Mouse (Mus musculus) lung, adult 2 months (tissue): Measurements from ENCODE around the gene Dcps.

Source experiments
- CTCF ChIP-seq: fragments of 200-500 bp; IDR thresholded peaks from 2 replicates; pipeline ENCODE4 v1.5.1; 2011; ENCODE audit warnings: mild to moderate bottlenecking, low read length, control low read depth; ENCODE audit not compliant: insufficient read depth
- POLR2A ChIP-seq: fragments of 200-500 bp; IDR thresholded peaks from 2 replicates; pipeline ENCODE4 v1.6.1; 2011; ENCODE audit warnings: low read depth, mild to moderate bottlenecking, control low read depth, low read length, borderline replicate concordance; ENCODE audit errors: extremely low read depth

DNA sequence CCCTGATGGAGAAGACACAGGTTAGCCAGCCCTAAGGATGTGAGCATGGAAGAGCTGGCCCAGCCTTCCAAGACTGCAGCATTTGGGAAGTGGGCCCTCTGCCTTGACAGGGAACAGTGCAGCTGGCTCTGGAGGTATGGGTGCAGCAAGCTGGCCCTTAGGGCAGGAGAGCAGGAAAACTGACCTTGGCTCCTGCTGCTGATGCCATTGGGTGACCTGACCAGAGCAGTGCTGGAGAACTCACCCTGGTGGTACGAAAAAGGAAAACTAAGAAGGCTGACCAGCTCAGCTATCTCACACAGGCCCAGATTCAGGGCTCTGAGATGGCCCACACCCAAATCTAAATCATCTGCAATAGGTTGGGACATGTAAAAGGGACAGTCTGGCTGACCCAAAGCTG is 30.0 kb downstream of the Dcps start:
- TF ChIP-seq CTCF = no peak
- TF ChIP-seq POLR2A = no peak
